Mouse (Mus musculus) hematopoietic multipotent progenitor cell, adult 10-12 weeks (in vitro differentiated cells): ENCODE results near the gene Rwdd3. TPM values are rescaled to one million over a fixed set of nuclear protein-coding genes. Genes with fewer than 3 reads are reported as not detected.

Experiments used
- polyA plus RNA-seq: library from polyadenylated mRNA; stranded (reverse); fragments of >175 nt; gene quantifications from 2 replicates; pipeline ENCODE4 v1.2.3, GENCODE M21; 2012; ENCODE audit warnings: low replicate concordance

Rwdd3 gene
- polyA plus RNA-seq, result 0.84 and 1.4 TPM in 2 replicates

GRCm38 (mm10) chr3:121171243-121171871 lies at the start of gene Rwdd3:
Gene Rwdd3 (minus strand): TSS chr3:121171695.

Other genes starting within 250 kb of the Rwdd3 start
- 0.12 and 1.2 TPM in 2 replicates for gene Tmem56, start 111.4 kb upstream of the Rwdd3 start, polyA plus RNA-seq
- gene Alg14, start 120.1 kb upstream of the Rwdd3 start, polyA plus RNA-seq, result 1.1 and 4.8 TPM in 2 replicates